Mouse (Mus musculus) olfactory bulb, adult 2 months (tissue): ENCODE results near the gene Phlda3.

Experiments
- CTCF ChIP-seq: fragments of 200-500 bp; IDR thresholded peaks from 2 replicates; pipeline ENCODE4 v1.5.1; 2012; ENCODE audit warnings: low read depth, mild to moderate bottlenecking, low read length, moderate library complexity; ENCODE audit not compliant: insufficient read depth
- POLR2A ChIP-seq: fragments of 200-500 bp; IDR thresholded peaks from 2 replicates; pipeline ENCODE4 v1.6.1; 2012; ENCODE audit warnings: mild to moderate bottlenecking, low read depth, low read length, moderate library complexity; ENCODE audit not compliant: insufficient read depth

DNA sequence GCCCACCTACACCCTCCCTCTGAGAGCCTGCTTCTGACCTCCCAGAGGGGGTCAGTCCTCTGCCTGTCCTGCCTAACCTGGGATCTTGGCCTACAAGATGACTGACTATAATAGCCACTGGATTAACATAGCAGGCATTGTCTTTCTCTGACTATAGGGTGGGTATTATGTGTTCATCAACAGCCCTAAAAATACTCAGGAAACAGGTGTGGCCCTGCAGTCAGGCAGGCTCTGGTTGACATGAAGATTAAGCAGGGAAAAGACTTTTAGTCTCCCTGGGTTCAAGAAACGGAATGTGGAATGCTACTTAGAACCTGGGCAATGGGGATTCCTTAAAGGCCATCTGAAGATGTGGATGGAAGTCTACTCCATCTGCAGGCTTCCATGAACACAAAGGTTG, 32.6 kb downstream of the Phlda3 start:
- TF ChIP-seq CTCF (no peak), POLR2A (no peak)
